Mouse (Mus musculus) heart, adult 2 months (tissue): ENCODE data around the gene Gdpgp1.

ENCODE experiments used
- CTCF ChIP-seq: fragments of 200-600 bp; IDR thresholded peaks from 2 replicates; pipeline ENCODE4 v1.8.1; 2022; ENCODE audit warnings: antibody characterized with exemption, mild to moderate bottlenecking, moderate library complexity
- POLR2A ChIP-seq: fragments of 200-500 bp; IDR thresholded peaks from 2 replicates; pipeline ENCODE4 v1.6.1; 2011; ENCODE audit warnings: mild to moderate bottlenecking, low read depth, low read length, control low read depth; ENCODE audit not compliant: insufficient read depth

GRCm38 (mm10) chr7:80186021-80186420, 46.6 kb upstream of the Gdpgp1 start:
- TF ChIP-seq POLR2A (peak; percentile 79), CTCF (no peak)
